Mouse (Mus musculus) MEL (cell line): ENCODE results near the gene Spint2. TPM values are rescaled to one million over a fixed set of nuclear protein-coding genes. Genes with fewer than 3 reads are reported as not detected.

Experiments
- DNase-seq: peaks from one replicate; pipeline ENCODE4 v3.0.0; 2011; ENCODE audit warnings: low read depth, low spot score
- H3K27ac ChIP-seq: 2 replicates; pipeline ENCODE4 v1.5.1; 2012; ENCODE audit warnings: low read depth, mild to moderate bottlenecking, control low read depth, low read length, moderate library complexity; ENCODE audit not compliant: control insufficient read depth
- H3K27me3 ChIP-seq, 2 experiments: fragments of 150-350 bp in 1 of 2; sonication (generic) in 1 of 2; 2 replicates each; pipeline ENCODE4 v1.6.1; 2012; ENCODE audit warnings: low read length in 2 of 2, mild to moderate bottlenecking in 2 of 2, improper control_type of control experiment in 1 of 2, moderate library complexity in 1 of 2; ENCODE audit not compliant: insufficient read depth in 2 of 2, control insufficient read depth in 1 of 2
- H3K36me3 ChIP-seq, 2 experiments: 2 replicates each; pipeline ENCODE4 v1.6.1; 2012 to 2014; ENCODE audit warnings: low read length in 2 of 2, improper control_type of control experiment in 1 of 2, inconsistent platforms in 1 of 2, mild to moderate bottlenecking in 1 of 2; ENCODE audit not compliant: insufficient read depth in 2 of 2, control insufficient read depth in 1 of 2
- H3K4me1 ChIP-seq, 2 experiments: fragments of 150-350 bp in 1 of 2; sonication (generic) in 1 of 2; 2 replicates each; pipeline ENCODE4 v1.6.1; 2012; ENCODE audit warnings: low read length in 2 of 2, improper control_type of control experiment in 1 of 2, mild to moderate bottlenecking in 1 of 2; ENCODE audit not compliant: insufficient read depth in 2 of 2, control insufficient read depth in 1 of 2
- H3K4me3 ChIP-seq, 2 experiments: fragments of 150-350 bp in 1 of 2; sonication (generic) in 1 of 2; 2 replicates each; pipeline ENCODE4 v1.5.1; 2012; ENCODE audit warnings: low read depth in 2 of 2, low read length in 2 of 2, mild to moderate bottlenecking in 2 of 2, moderate library complexity in 2 of 2, control low read depth in 1 of 2, improper control_type of control experiment in 1 of 2; ENCODE audit not compliant: control insufficient read depth in 1 of 2, insufficient read depth in 1 of 2
- H3K79me2 ChIP-seq: 2 replicates; pipeline ENCODE4 v1.6.1; 2012; ENCODE audit warnings: mild to moderate bottlenecking, low read length, moderate library complexity; ENCODE audit not compliant: control insufficient read depth, poor library complexity, insufficient read depth
- H3K9ac ChIP-seq: 2 replicates; pipeline ENCODE4 v1.6.1; 2012; ENCODE audit warnings: low read depth, mild to moderate bottlenecking, control low read depth, low read length, moderate library complexity; ENCODE audit not compliant: control insufficient read depth, poor library complexity, severe bottlenecking
- H3K9me3 ChIP-seq: fragments of 150-350 bp; sonication (generic); replicated peaks from 2 replicates; pipeline ENCODE4 v1.6.1; 2012; ENCODE audit warnings: mild to moderate bottlenecking, low read length, improper control_type of control experiment, moderate library complexity; ENCODE audit not compliant: insufficient read depth
- CHD1 ChIP-seq: IDR thresholded peaks from 2 replicates; pipeline ENCODE4 v1.6.1; 2012; ENCODE audit warnings: low read depth, mild to moderate bottlenecking, inconsistent platforms, low read length, improper control_type of control experiment
- CTCF ChIP-seq, 3 experiments: IDR thresholded peaks in 2 of 3; conservative IDR thresholded peaks in 1 of 3; 2 replicates each; pipeline ENCODE4 v1.5.1; 2011 to 2012; ENCODE audit warnings: low read length in 3 of 3, low read depth in 2 of 3, mild to moderate bottlenecking in 2 of 3, improper control_type of control experiment in 1 of 3, inconsistent platforms in 1 of 3, mixed read lengths in 1 of 3, moderate library complexity in 1 of 3; ENCODE audit not compliant: control insufficient read depth in 1 of 3, insufficient read depth in 1 of 3, poor library complexity in 1 of 3, severe bottlenecking in 1 of 3
- ELF1 ChIP-seq: IDR thresholded peaks from 2 replicates; pipeline ENCODE4 v1.6.1; 2014; ENCODE audit warnings: low read depth, mild to moderate bottlenecking, inconsistent platforms, low read length, improper control_type of control experiment, moderate library complexity
- EP300 ChIP-seq, 2 experiments: IDR thresholded peaks; 2 replicates each; pipeline ENCODE4 v1.6.1; 2011; ENCODE audit warnings: improper control_type of control experiment in 2 of 2, low read length in 2 of 2, low read depth in 1 of 2, mild to moderate bottlenecking in 1 of 2
- ETS1 ChIP-seq: IDR thresholded peaks from 2 replicates; pipeline ENCODE4 v1.6.1; 2012; ENCODE audit warnings: low read depth, mild to moderate bottlenecking, inconsistent platforms, low read length, improper control_type of control experiment, moderate library complexity
- KAT2A ChIP-seq: conservative IDR thresholded peaks from 2 replicates; pipeline ENCODE4 v1.6.1; 2012; ENCODE audit warnings: low read depth, low read length, improper control_type of control experiment, inconsistent platforms
- MAFK ChIP-seq: IDR thresholded peaks from 2 replicates; pipeline ENCODE4 v1.6.1; 2011; ENCODE audit warnings: low read depth, mild to moderate bottlenecking, low read length, improper control_type of control experiment, borderline replicate concordance
- MAX ChIP-seq: IDR thresholded peaks from 2 replicates; pipeline ENCODE4 v1.6.1; 2011; ENCODE audit warnings: low read length, improper control_type of control experiment
- MEF2A ChIP-seq: IDR thresholded peaks from 2 replicates; pipeline ENCODE4 v1.6.1; 2014; ENCODE audit warnings: low read depth, mild to moderate bottlenecking, inconsistent platforms, low read length, improper control_type of control experiment; ENCODE audit not compliant: poor library complexity, insufficient replicate concordance, severe bottlenecking; ENCODE audit errors: extremely low read depth
- MXI1 ChIP-seq: IDR thresholded peaks from 2 replicates; pipeline ENCODE4 v1.6.1; 2011; ENCODE audit warnings: mild to moderate bottlenecking, low read depth, low read length, improper control_type of control experiment
- MYB ChIP-seq: IDR thresholded peaks from 2 replicates; pipeline ENCODE4 v1.6.1; 2011; ENCODE audit warnings: mild to moderate bottlenecking, low read depth, low read length, improper control_type of control experiment
- MYC ChIP-seq: IDR thresholded peaks from 2 replicates; pipeline ENCODE4 v1.6.1; 2011; ENCODE audit warnings: low read depth, mild to moderate bottlenecking, low read length, improper control_type of control experiment, moderate library complexity
- NELFE ChIP-seq: IDR thresholded peaks from 2 replicates; pipeline ENCODE4 v1.6.1; 2011; ENCODE audit warnings: low read depth, low read length, improper control_type of control experiment
- POLR2A ChIP-seq, 2 experiments: IDR thresholded peaks; 2 replicates each; pipeline ENCODE4 v1.6.1; 2011 to 2012; ENCODE audit warnings: low read length in 2 of 2, mild to moderate bottlenecking in 2 of 2, control low read depth in 1 of 2, improper control_type of control experiment in 1 of 2, low read depth in 1 of 2, moderate library complexity in 1 of 2; ENCODE audit not compliant: control insufficient read depth in 1 of 2, insufficient read depth in 1 of 2, poor library complexity in 1 of 2
- RAD21 ChIP-seq: IDR thresholded peaks from 2 replicates; pipeline ENCODE4 v1.6.1; 2011; ENCODE audit warnings: mild to moderate bottlenecking, low read depth, low read length, improper control_type of control experiment
- TAL1 ChIP-seq: IDR thresholded peaks from 2 replicates; pipeline ENCODE4 v1.6.1; 2012; ENCODE audit warnings: mild to moderate bottlenecking, inconsistent platforms, low read length, moderate library complexity, mixed read lengths
- TBP ChIP-seq: IDR thresholded peaks from 2 replicates; pipeline ENCODE4 v1.8.0; 2011; ENCODE audit warnings: low read depth, low read length, improper control_type of control experiment
- UBTF ChIP-seq: IDR thresholded peaks from 2 replicates; pipeline ENCODE4 v1.6.1; 2012; ENCODE audit warnings: low read depth, mild to moderate bottlenecking, inconsistent platforms, low read length, improper control_type of control experiment, moderate library complexity, borderline replicate concordance; ENCODE audit not compliant: insufficient read depth
- USF1 ChIP-seq: IDR thresholded peaks from 2 replicates; pipeline ENCODE4 v1.6.1; 2014; ENCODE audit warnings: low read depth, mild to moderate bottlenecking, inconsistent platforms, low read length, improper control_type of control experiment, moderate library complexity
- ZC3H11A ChIP-seq: IDR thresholded peaks from 2 replicates; pipeline ENCODE4 v1.6.1; 2012; ENCODE audit warnings: low read depth, mild to moderate bottlenecking, inconsistent platforms, low read length, improper control_type of control experiment
- ZKSCAN1 ChIP-seq: IDR thresholded peaks from 2 replicates; pipeline ENCODE4 v1.6.1; 2012; ENCODE audit warnings: low read depth, mild to moderate bottlenecking, inconsistent platforms, low read length, improper control_type of control experiment, moderate library complexity
- ZMIZ1 ChIP-seq: IDR thresholded peaks from 2 replicates; pipeline ENCODE4 v1.6.1; 2012; ENCODE audit warnings: low read depth, mild to moderate bottlenecking, inconsistent platforms, low read length, improper control_type of control experiment, moderate library complexity
- polyA plus RNA-seq, 2 experiments: library from polyadenylated mRNA; stranded (reverse) in 1 of 2; unstranded in 1 of 2; fragments of >175 nt in 1 of 2; fragments of >200 nt in 1 of 2; gene quantifications; 2 replicates each; pipeline versions ENCODE4 v1.2.1 to v1.2.4; 2012; ENCODE audit warnings: low replicate concordance in 2 of 2, low read depth in 1 of 2; ENCODE audit not compliant: insufficient read length in 2 of 2, insufficient read depth in 1 of 2, missing spikeins in 1 of 2
- total RNA-seq: library from RNA; depleted of rRNA; stranded (reverse); fragments of 300-350 nt; gene quantifications from 2 replicates; pipeline ENCODE4 v1.2.3, GENCODE M21; 2012

The Spint2 gene
- total and polyA plus RNA-seq, 3 experiments, result 78.1 to 131 TPM; not detected in 1

GRCm38 (mm10) chr7:29246619-29247313 is 34.9 kb downstream of the Spint2 start:
- Histone ChIP-seq H3K4me1 (no peaks in the 10 kb centered on the region), H3K9me3 (no peaks in the 10 kb centered on the region), H3K27me3 (no peaks in the 10 kb centered on the region), H3K9ac (no peak overlapping the region), H3K4me3 (no peak overlapping the region), H3K27ac (no peak overlapping the region), H3K79me2 (no peaks in the 10 kb centered on the region), H3K36me3 (no peaks in the 10 kb centered on the region)
- no peak for DNase-seq
- no peak for TF ChIP-seq TAL1
- no peak for TF ChIP-seq USF1
- TF ChIP-seq MEF2A, result no peak
- TF ChIP-seq TBP, result no peak
- TF ChIP-seq MAX, result no peak
- no peak for TF ChIP-seq UBTF
- TF ChIP-seq EP300 (IDR thresholded peaks at IDR 0.05; ENCODE audit: low read depth in 1 of 2, low read length in 2 of 2), result no peak
- TF ChIP-seq ZKSCAN1, result no peak
- no peak for TF ChIP-seq MAFK
- no peak for TF ChIP-seq MYB
- no peak for TF ChIP-seq MYC
- TF ChIP-seq ELF1, result no peak
- no peak; a peak in 1 of 4 replicates for TF ChIP-seq POLR2A (IDR thresholded peaks at IDR 0.05; ENCODE audit: control insufficient read depth in 1 of 2, insufficient read depth in 1 of 2, low read depth in 1 of 2, low read length in 2 of 2, poor library complexity in 1 of 2)
- TF ChIP-seq CHD1, result no peak
- TF ChIP-seq KAT2A, result no peak
- no peak for TF ChIP-seq MXI1
- no peak for TF ChIP-seq CTCF (IDR thresholded peaks at IDR 0.05 in 2 of 3, conservative IDR thresholded peaks at IDR 0.05 in 1 of 3; ENCODE audit: control insufficient read depth in 1 of 3, insufficient read depth in 1 of 3, low read depth in 2 of 3, low read length in 3 of 3, poor library complexity in 1 of 3, severe bottlenecking in 1 of 3)
- TF ChIP-seq ZC3H11A, result no peak

DNA sequence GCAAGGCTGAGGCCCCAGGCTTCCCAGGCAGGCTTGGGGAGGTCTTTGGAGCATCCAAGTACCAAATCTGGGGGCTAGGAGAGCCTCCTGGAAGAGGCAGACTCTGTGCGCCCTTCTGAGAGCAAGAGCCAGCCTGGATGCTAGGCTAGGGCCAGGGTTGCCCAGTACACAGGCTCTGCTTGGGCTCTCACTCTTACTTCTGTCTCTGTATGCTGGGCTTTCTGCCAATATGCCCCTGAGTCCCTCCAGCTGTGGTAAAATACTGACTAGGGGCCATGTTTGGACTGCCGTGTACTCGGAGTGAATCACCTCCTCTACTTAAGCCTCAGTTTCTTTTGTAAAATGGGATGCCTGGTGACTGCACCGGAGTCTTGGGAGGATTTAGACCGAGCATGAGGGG is 35.7 kb downstream of the Spint2 start:
- H3K4me1 ChIP-seq, result no peaks in the 10 kb centered on the region
- H3K79me2 ChIP-seq, result no peaks in the 10 kb centered on the region
- no peak for DNase-seq
- no peak overlapping the region for H3K9ac ChIP-seq
- no peaks in the 10 kb centered on the region for H3K36me3 ChIP-seq
- TF ChIP-seq POLR2A (IDR thresholded peaks at IDR 0.05; ENCODE audit: control insufficient read depth in 1 of 2, insufficient read depth in 1 of 2, low read depth in 1 of 2, low read length in 2 of 2, poor library complexity in 1 of 2) (no peak), ZMIZ1 (no peak), ETS1 (no peak), RAD21 (no peak), KAT2A (no peak), TAL1 (no peak), USF1 (no peak), NELFE (no peak)
- H3K27ac ChIP-seq, result no peak overlapping the region
- no peaks in the 10 kb centered on the region for H3K27me3 ChIP-seq
- H3K9me3 ChIP-seq, result no peaks in the 10 kb centered on the region
- H3K4me3 ChIP-seq, result no peak overlapping the region
